ENCODE assay signal across 17 mouse cellular contexts in genomic region chr5:28002922-28003321, GRCm38 (mm10).
DNase-seq lines count a peak whose midpoint lies in the region; ATAC-seq and TF ChIP-seq lines count a peak whose summit lies in the region.
"Had no signal": no experiment of that assay in that cellular context is flagged by ENCODE, and none has a peak within 500 bp of the region (broad histone marks: within the 10 kb centered on the region; RNA-seq: fewer than 3 reads in every experiment).

No protein-coding gene starts in this region.

- 0 out of 2 replicates have a peak, but pooled peaks have one; percentile 13 for ATAC-seq in embryonic facial prominence, embryonic 15.5 days (ENCODE audit: insufficient number of reproducible peaks, low FRiP score, low TSS enrichment, low read depth)
- ATAC-seq: midbrain, embryonic 16.5 days had no signal

- no peak overlapping the region for H3K4me2 ChIP-seq in embryonic facial prominence, embryonic 15.5 days (replicated peaks)
- H3K4me2 ChIP-seq: liver, embryonic 15.5 days had no signal

- no peak overlapping the region for H3K27ac ChIP-seq in embryonic facial prominence, embryonic 15.5 days (replicated peaks)
- H3K27ac ChIP-seq in embryonic facial prominence, embryonic 10.5 days (replicated peaks), result no peak overlapping the region
- no peak overlapping the region for H3K27ac ChIP-seq in layer of hippocampus, adult 2 months
- H3K27ac ChIP-seq: heart, adult 2 months; liver, embryonic 15.5 days had no signal

- 87% methylated on average over 1 of the region's 1 CpGs for WGBS in embryonic facial prominence, embryonic 15.5 days
- WGBS in embryonic facial prominence, embryonic 10.5 days, result 85% methylated on average over 1 of the region's 1 CpGs

- no peak for DNase-seq in embryonic facial prominence, embryonic 10.5 days (ENCODE audit: low spot score)
- DNase-seq in layer of hippocampus, adult 2 months (ENCODE audit: low spot score in 2 of 2), result no peak
- DNase-seq in layer of hippocampus, postnatal 36 days, result no peak
- DNase-seq in thymus, postnatal 4 days, result peak; percentile 20
- no peak for DNase-seq in thymus, adult 18-20 months
- peak; percentile 38 for DNase-seq in testis, postnatal 10 days (ENCODE audit: low spot score)
- DNase-seq in ovary, adult 18-20 months (ENCODE audit: low spot score), result no peak
- DNase-seq: adrenal gland, adult 8-10 months; cerebellum, adult 9-10 months; heart, adult 2 months; heart, postnatal 4 days; right cerebral cortex, postnatal 14 days; thymus, adult 2 months had no signal

- H3K9me3 ChIP-seq in embryonic facial prominence, embryonic 15.5 days (replicated peaks), result no peaks in the 10 kb centered on the region
- no peaks in the 10 kb centered on the region for H3K9me3 ChIP-seq in embryonic facial prominence, embryonic 10.5 days
- H3K9me3 ChIP-seq: liver, embryonic 15.5 days had no signal

- no peak overlapping the region for H3K9ac ChIP-seq in embryonic facial prominence, embryonic 15.5 days
- H3K9ac ChIP-seq: liver, embryonic 15.5 days had no signal

- H3K36me3 ChIP-seq in embryonic facial prominence, embryonic 15.5 days, result no peaks in the 10 kb centered on the region
- H3K36me3 ChIP-seq in embryonic facial prominence, embryonic 10.5 days (replicated peaks), result no peaks in the 10 kb centered on the region
- H3K36me3 ChIP-seq: liver, embryonic 15.5 days had no signal

- H3K4me3 ChIP-seq in embryonic facial prominence, embryonic 15.5 days (replicated peaks), result no peak overlapping the region
- H3K4me3 ChIP-seq in embryonic facial prominence, embryonic 10.5 days, result no peak overlapping the region
- H3K4me3 ChIP-seq in layer of hippocampus, adult 2 months, result no peak overlapping the region
- H3K4me3 ChIP-seq: erythroblast, embryonic 14.5 days; heart, adult 2 months; liver, embryonic 15.5 days had no signal

- no peaks in the 10 kb centered on the region for H3K27me3 ChIP-seq in embryonic facial prominence, embryonic 15.5 days
- H3K27me3 ChIP-seq in embryonic facial prominence, embryonic 10.5 days (replicated peaks; ENCODE audit: low read depth, poor library complexity, severe bottlenecking), result no peaks in the 10 kb centered on the region
- H3K27me3 ChIP-seq: liver, embryonic 15.5 days had no signal

- TF ChIP-seq CTCF in layer of hippocampus, adult 2 months (conservative IDR thresholded peaks at IDR 0.05), result peak; percentile 28; the same call in 1 of the 2 replicates

- no peaks in the 10 kb centered on the region for H3K4me1 ChIP-seq in embryonic facial prominence, embryonic 15.5 days
- H3K4me1 ChIP-seq in embryonic facial prominence, embryonic 10.5 days, result no peaks in the 10 kb centered on the region

Comparison
In these comparisons a context has a peak if more than half of its experiments do, and no peak if none do; other contexts are left out.
1. DNase-seq: peak in thymus, postnatal 4 days (single experiment) and testis, postnatal 10 days (single experiment); none in embryonic facial prominence, embryonic 10.5 days (single experiment), layer of hippocampus, adult 2 months (0 of 2), layer of hippocampus, postnatal 36 days (0 of 2), thymus, adult 18-20 months (0 of 2) and ovary, adult 18-20 months (single experiment).